Mouse (Mus musculus): ENCODE measurements at regions not wholly inside any gene's neighbourhood (a gene's known extent, or its start where the extent isn't known, plus 50 kb on each side); places are given as distances from the start of the nearest gene placed in this dataset.

GRCm38 (mm10) chr11:7408992-7409391 lies 195.3 kb upstream of the Igfbp3 start:
- TF ChIP-seq POLR2A (IDR thresholded peaks at IDR 0.05; ENCODE audit: borderline replicate concordance, insufficient read depth, low read length) (no peak), CTCF (IDR thresholded peaks at IDR 0.05; ENCODE audit: borderline replicate concordance, insufficient read depth, low read depth, low read length) (no peak)

All from cerebellum, adult 2 months (tissue).